ENCODE assay signal across 8 mouse cellular contexts in the genomic region with DNA sequence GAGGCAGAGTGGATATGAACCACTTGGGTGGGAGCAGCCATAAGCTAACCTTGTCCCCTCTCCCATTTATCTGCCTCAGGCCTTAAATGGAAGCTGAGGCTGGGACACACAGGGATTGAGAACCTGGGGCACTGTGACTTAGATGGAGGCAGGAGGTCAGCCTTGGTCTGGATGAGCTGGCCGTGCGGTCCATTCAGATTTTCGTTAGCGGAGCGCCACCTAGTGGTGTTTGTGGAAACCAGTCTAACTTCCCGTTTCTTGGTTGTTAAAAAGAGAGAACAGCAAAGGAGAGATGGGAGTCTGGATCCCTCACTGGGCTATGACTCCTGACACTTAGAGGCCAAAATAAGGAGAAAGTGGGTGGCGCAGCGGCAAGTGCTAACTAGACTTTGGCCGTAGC. TPM values are rescaled to one million over a fixed set of nuclear protein-coding genes. Genes with fewer than 3 reads are reported as not detected.
DNase-seq lines count a peak whose midpoint lies in the region; ATAC-seq and TF ChIP-seq lines count a peak whose summit lies in the region.

No protein-coding gene starts in this region.

- 3% methylated on average over 9 of the region's 9 CpGs for WGBS in kidney, embryonic 15.5 days
- WGBS in kidney, embryonic 14.5 days: 4% methylated on average over 9 of the region's 9 CpGs
- WGBS in liver, adult 2 months: 6% methylated on average over 9 of the region's 9 CpGs

- no peaks in the 10 kb centered on the region for H3K9me3 ChIP-seq in kidney, embryonic 15.5 days (replicated peaks)
- H3K9me3 ChIP-seq in kidney, embryonic 14.5 days (ENCODE audit: control insufficient read depth, low read length): no peaks in the 10 kb centered on the region

- DNase-seq in kidney, adult 18-20 months: peak; percentile 72
- DNase-seq in c-Kit-negative CD71-positive TER-119-positive erythroid progenitor cells, embryonic 14.5 days (ENCODE audit: low read depth, low spot score): peak; percentile 24
- DNase-seq in frontal cortex, postnatal 14 days (ENCODE audit: low spot score in 2 of 2): peak; percentile 16 to 71
- peak; percentile 60 for DNase-seq in liver, adult 2 months (ENCODE audit: extremely low read depth, low read depth, low spot score)
- DNase-seq in ovary, postnatal 10 days (ENCODE audit: low spot score): peak; percentile 87
- peak; percentile 71 for DNase-seq in thymus, postnatal 0 days (ENCODE audit: low spot score)

- no peak for ATAC-seq in kidney, embryonic 15.5 days (replicated peaks; ENCODE audit: low FRiP score)
- peak; percentile 65 for ATAC-seq in kidney, embryonic 14.5 days (ENCODE audit: low FRiP score, low TSS enrichment)

- no peak overlapping the region for H3K27ac ChIP-seq in kidney, embryonic 15.5 days
- H3K27ac ChIP-seq in kidney, embryonic 14.5 days (ENCODE audit: low read depth, low read length): no peak overlapping the region
- no peak overlapping the region for H3K27ac ChIP-seq in liver, adult 2 months (replicated peaks; ENCODE audit: insufficient read depth, low read depth, low read length)

- peak; percentile 87 for TF ChIP-seq CTCF in liver, adult 2 months (IDR thresholded peaks at IDR 0.05; ENCODE audit: low read depth, low read length)

- no peaks in the 10 kb centered on the region for H3K4me1 ChIP-seq in kidney, embryonic 15.5 days
- no peaks in the 10 kb centered on the region for H3K4me1 ChIP-seq in kidney, embryonic 14.5 days (ENCODE audit: control insufficient read depth, insufficient read depth, low read length)
- peaks cover 2% of the 10 kb centered on the region; the same call in 1 of the 2 replicates for H3K4me1 ChIP-seq in liver, adult 2 months (ENCODE audit: control insufficient read depth, insufficient read depth, low read length)

- peaks cover 10% of the 10 kb centered on the region; the same call in 1 of the 2 replicates for H3K27me3 ChIP-seq in kidney, embryonic 15.5 days
- H3K27me3 ChIP-seq in kidney, embryonic 14.5 days (ENCODE audit: control insufficient read depth, insufficient read depth, low read length): no peaks in the 10 kb centered on the region
- no peaks in the 10 kb centered on the region for H3K27me3 ChIP-seq in liver, adult 2 months (ENCODE audit: control insufficient read depth, insufficient read depth, low read length)

- no peak for TF ChIP-seq POLR2A in liver, adult 2 months (IDR thresholded peaks at IDR 0.05; ENCODE audit: extremely low read depth, insufficient read depth, low read length)

- no peaks in the 10 kb centered on the region for H3K36me3 ChIP-seq in kidney, embryonic 15.5 days
- no peaks in the 10 kb centered on the region for H3K36me3 ChIP-seq in kidney, embryonic 14.5 days (ENCODE audit: control insufficient read depth, insufficient read depth, low read length)
- H3K36me3 ChIP-seq in liver, adult 2 months (ENCODE audit: control insufficient read depth, insufficient read depth, low read length): no peaks in the 10 kb centered on the region

- H3K79me2 ChIP-seq in liver, adult 2 months (ENCODE audit: control insufficient read depth, insufficient read depth, low read length): no peaks in the 10 kb centered on the region

- no peak overlapping the region for H3K4me3 ChIP-seq in kidney, embryonic 15.5 days (replicated peaks)
- no peak overlapping the region for H3K4me3 ChIP-seq in kidney, embryonic 14.5 days (ENCODE audit: low read length)
- no peak overlapping the region for H3K4me3 ChIP-seq in liver, adult 2 months (ENCODE audit: insufficient read depth, low read depth, low read length)

- H3K4me2 ChIP-seq in kidney, embryonic 15.5 days: no peak overlapping the region
- no peak overlapping the region for H3K4me2 ChIP-seq in kidney, embryonic 14.5 days (replicated peaks; ENCODE audit: low read depth, low read length)

- no peak overlapping the region for H3K9ac ChIP-seq in kidney, embryonic 15.5 days
- no peak overlapping the region for H3K9ac ChIP-seq in kidney, embryonic 14.5 days (ENCODE audit: low read depth, low read length)
- H3K9ac ChIP-seq in liver, adult 2 months (ENCODE audit: low read depth, low read length): no peak overlapping the region

RNA-seq across cellular contexts. Expression of a gene that starts 28.4 kb away (rescaled TPM):
- not detected in 2 replicates for polyA plus RNA-seq in kidney, embryonic 15.5 days (2015; fragmentation: Nextera tagmentation; extraction: Ambion mirVana)
- polyA plus RNA-seq in kidney, embryonic 14.5 days (2014; fragmentation: Nextera tagmentation; extraction: Ambion mirVana): not detected in 2 replicates
- total RNA-seq in liver, adult 2 months (2014; rRNA removed): not detected in 2 replicates
- polyA plus RNA-seq in liver, adult 2 months (2012; rRNA removed): not detected in 2 replicates
- 21.7 and 24.2 TPM in 2 replicates for polyA plus RNA-seq in thymus, postnatal 0 days (2015; fragmentation: Nextera tagmentation; extraction: Ambion mirVana)

Comparison
In these comparisons a context has a peak if more than half of its experiments do, and no peak if none do; other contexts are left out.
1. DNase-seq: peak in every context shown above with its lines; median percentile 87 in ovary, postnatal 10 days; 72 in kidney, adult 18-20 months; 71 in thymus, postnatal 0 days; 60 in liver, adult 2 months; 44 in frontal cortex, postnatal 14 days; 24 in c-Kit-negative CD71-positive TER-119-positive erythroid progenitor cells, embryonic 14.5 days.
2. RNA of a gene that starts 28.4 kb away (polyA plus RNA-seq): 21.7 to 24.2 TPM in thymus, postnatal 0 days; not detected in kidney, embryonic 15.5 days, not detected in kidney, embryonic 14.5 days and not detected in liver, adult 2 months; every median in the first group is over 10 times any median in the second.